Mouse (Mus musculus) lung, embryonic 14.5 days (tissue): Measurements from ENCODE around the gene Lypd6b. TPM values are rescaled to one million over a fixed set of nuclear protein-coding genes. Genes with fewer than 3 reads are reported as not detected.

Source experiments
- ATAC-seq: fragments of 200-750 bp; cut with Nextera tagmentation; 2 replicates; pipeline ENCODE4 v1.8.0; 2017; ENCODE audit warnings: mild to moderate bottlenecking, moderate TSS enrichment, moderate library complexity; ENCODE audit not compliant: insufficient read depth
- DNase-seq: peaks from one replicate; pipeline ENCODE4 v3.0.0-alpha.2; 2015
- H3K27ac ChIP-seq: fragments of 300-500 bp; sonication (generic); 2 replicates; pipeline ENCODE4 v1.5.1; 2014; ENCODE audit warnings: low read depth, mild to moderate bottlenecking, moderate library complexity
- H3K27me3 ChIP-seq: fragments of 300-500 bp; sonication (generic); 2 replicates; pipeline ENCODE4 v1.6.1; 2014; ENCODE audit warnings: low read length, control low read depth; ENCODE audit not compliant: insufficient read depth
- H3K36me3 ChIP-seq: fragments of 300-500 bp; sonication (generic); 2 replicates; pipeline ENCODE4 v1.6.1; 2014; ENCODE audit warnings: control low read depth; ENCODE audit not compliant: insufficient read depth
- H3K4me1 ChIP-seq: fragments of 300-500 bp; sonication (generic); 2 replicates; pipeline ENCODE4 v1.6.1; 2014; ENCODE audit warnings: antibody characterized with exemption, control low read depth; ENCODE audit not compliant: insufficient read depth
- H3K4me2 ChIP-seq: fragments of 300-500 bp; sonication (generic); 2 replicates; pipeline ENCODE4 v1.6.1; 2014; ENCODE audit warnings: mild to moderate bottlenecking
- H3K4me3 ChIP-seq: fragments of 300-500 bp; sonication (generic); 2 replicates; pipeline ENCODE4 v1.5.1; 2014; ENCODE audit warnings: low read depth, low read length
- H3K9ac ChIP-seq: fragments of 300-500 bp; sonication (generic); 2 replicates; pipeline ENCODE4 v1.6.1; 2014
- H3K9me3 ChIP-seq: fragments of 300-500 bp; sonication (generic); 2 replicates; pipeline ENCODE4 v1.6.1; 2016; ENCODE audit warnings: low read depth, low read length, control low read depth
- CTCF ChIP-seq: IDR thresholded peaks from 2 replicates; pipeline ENCODE4 v1.5.1; 2016; ENCODE audit warnings: antibody characterized with exemption, low read depth
- WGBS: fragments of 180-500 bp; shearing (Covaris S2); extraction: QIAGEN DNeasy Blood & Tissue Kit; methylation state at CpG from one replicate; pipeline ENCODE4 v1.1.7; 2014; 5-methylcytosine and 5-hydroxymethylcytosine counted together
- polyA plus RNA-seq: library from polyadenylated mRNA; unstranded; fragments of >200 nt; fragmentation: Nextera tagmentation; extraction: Ambion mirVana; gene quantifications from 2 replicates; pipeline ENCODE4 v1.2.1, GENCODE M21; 2014

Lypd6b gene
- polyA plus RNA-seq, 1 experiment from 2014 or later = 1.2 TPM

DNA sequence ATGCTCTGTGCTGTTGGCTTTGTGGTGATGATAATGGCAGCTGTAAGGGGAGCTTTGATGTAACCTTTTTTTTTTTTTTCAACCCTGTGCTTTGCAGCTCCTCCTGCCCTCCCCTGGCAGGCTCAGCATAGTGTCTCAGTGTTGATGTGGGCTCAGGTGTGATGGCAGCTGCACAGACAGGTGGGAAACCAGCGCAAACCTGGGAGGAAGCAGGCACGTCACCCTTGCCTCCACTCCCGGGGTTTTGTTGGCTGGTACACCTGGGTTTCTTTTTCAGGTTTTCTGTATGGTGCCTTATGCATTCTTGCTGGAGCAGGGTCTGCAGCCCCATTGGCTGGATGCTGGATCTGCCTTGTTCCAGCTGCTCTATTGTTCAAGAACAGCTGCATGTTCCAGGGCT is 29.7 kb downstream of the Lypd6b start:
- no peak for TF ChIP-seq CTCF
- WGBS = 90% methylated on average over 3 of the region's 3 CpGs
- DNase-seq = no peak

DNA sequence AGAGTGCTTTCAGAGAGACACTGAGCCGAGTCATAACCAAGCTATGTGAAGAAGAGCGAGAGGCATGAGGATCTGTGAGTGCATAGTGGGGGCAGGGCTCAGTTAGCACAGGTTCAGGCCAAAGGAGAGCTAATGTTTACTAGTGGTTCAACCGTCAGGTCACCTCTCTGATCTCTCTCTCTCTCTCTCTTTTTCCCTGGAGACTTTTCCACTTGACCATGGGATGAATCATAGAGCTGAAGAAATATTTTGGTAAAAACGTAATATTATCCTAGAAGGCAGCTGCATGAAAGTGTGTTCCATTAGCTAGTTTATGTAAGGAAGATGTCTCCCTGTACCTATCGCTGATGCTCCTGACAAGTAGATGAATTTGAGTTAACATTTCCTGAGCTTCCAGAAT is 30.6 kb downstream of the Lypd6b start:
- no peak overlapping the region for H3K27ac ChIP-seq
- WGBS = 62% methylated on average over 5 of the region's 5 CpGs
- H3K9ac ChIP-seq = no peak overlapping the region
- no peak for DNase-seq
- no peaks in the 10 kb centered on the region for H3K36me3 ChIP-seq
- no peaks in the 10 kb centered on the region for H3K9me3 ChIP-seq
- no peak overlapping the region for H3K4me2 ChIP-seq
- TF ChIP-seq CTCF = no peak
- no peaks in the 10 kb centered on the region for H3K27me3 ChIP-seq
- no peak for ATAC-seq
- no peak overlapping the region for H3K4me3 ChIP-seq
- H3K4me1 ChIP-seq = no peaks in the 10 kb centered on the region

More for the DNA sequence above, 29.7 kb downstream of the Lypd6b start:
- ATAC-seq = no peak
- no peaks in the 10 kb centered on the region for H3K27me3 ChIP-seq
- H3K27ac ChIP-seq = no peak overlapping the region
- no peak overlapping the region for H3K9ac ChIP-seq
- H3K4me1 ChIP-seq = peaks cover 3% of the 10 kb centered on the region
- H3K36me3 ChIP-seq = no peaks in the 10 kb centered on the region
- no peak overlapping the region for H3K4me3 ChIP-seq
- H3K4me2 ChIP-seq = no peak overlapping the region
- H3K9me3 ChIP-seq = no peaks in the 10 kb centered on the region

DNA sequence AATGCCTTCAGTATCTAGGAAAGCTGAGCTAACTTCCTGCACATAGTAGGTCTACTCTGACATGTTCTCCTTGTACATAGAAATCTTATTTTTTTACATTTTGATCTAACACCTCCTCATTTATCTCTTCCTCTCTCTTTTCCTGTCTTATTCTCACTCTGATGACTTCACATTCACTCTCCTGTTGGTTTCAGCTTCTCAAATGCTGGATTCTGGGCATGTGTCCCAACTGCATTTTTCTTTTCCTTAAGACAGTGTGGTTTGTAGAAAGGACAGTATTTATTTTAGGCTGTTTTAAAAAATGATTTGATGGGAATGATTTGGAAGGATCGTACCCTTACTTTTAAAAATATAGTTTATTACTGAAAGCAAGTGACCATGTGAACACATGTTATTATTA is 34.8 kb downstream of the Lypd6b start:
- no peak for TF ChIP-seq CTCF
- Histone ChIP-seq H3K4me1 (no peaks in the 10 kb centered on the region), H3K9ac (no peak overlapping the region), H3K4me2 (no peak overlapping the region), H3K4me3 (no peak overlapping the region), H3K36me3 (no peaks in the 10 kb centered on the region), H3K27ac (no peak overlapping the region), H3K27me3 (no peaks in the 10 kb centered on the region), H3K9me3 (no peaks in the 10 kb centered on the region)
- 43% methylated on average over 1 of the region's 1 CpGs for WGBS
- peak; percentile 61 for DNase-seq
- ATAC-seq = no peak

DNA sequence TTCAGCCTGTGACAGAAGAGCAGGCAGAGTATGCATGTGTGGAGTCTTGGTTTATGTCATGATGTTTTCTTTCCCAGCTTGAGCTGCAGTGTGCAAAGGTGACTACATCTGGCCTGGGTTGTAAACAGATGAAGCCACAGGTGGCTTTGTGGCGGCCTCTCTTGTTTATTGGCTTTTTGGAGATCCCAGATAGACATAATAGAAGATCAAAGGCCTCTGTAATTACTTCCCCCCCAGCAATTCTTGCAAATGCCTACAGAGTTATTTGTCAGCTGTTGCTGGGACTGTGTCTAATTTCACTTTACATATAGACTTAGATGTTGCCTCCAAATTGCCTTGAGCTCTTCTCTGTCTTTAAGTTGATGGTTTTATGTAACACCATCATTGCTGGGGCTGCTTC is 38.1 kb downstream of the Lypd6b start:
- DNase-seq (no peak), ATAC-seq (no peak)
- no peaks in the 10 kb centered on the region for H3K9me3 ChIP-seq
- 23% methylated on average over 1 of the region's 1 CpGs for WGBS
- no peak overlapping the region for H3K4me2 ChIP-seq
- no peaks in the 10 kb centered on the region for H3K36me3 ChIP-seq
- no peak for TF ChIP-seq CTCF
- H3K27me3 ChIP-seq = no peaks in the 10 kb centered on the region
- H3K4me3 ChIP-seq = no peak overlapping the region
- no peak overlapping the region for H3K9ac ChIP-seq
- no peak overlapping the region for H3K27ac ChIP-seq
- no peaks in the 10 kb centered on the region for H3K4me1 ChIP-seq

DNA sequence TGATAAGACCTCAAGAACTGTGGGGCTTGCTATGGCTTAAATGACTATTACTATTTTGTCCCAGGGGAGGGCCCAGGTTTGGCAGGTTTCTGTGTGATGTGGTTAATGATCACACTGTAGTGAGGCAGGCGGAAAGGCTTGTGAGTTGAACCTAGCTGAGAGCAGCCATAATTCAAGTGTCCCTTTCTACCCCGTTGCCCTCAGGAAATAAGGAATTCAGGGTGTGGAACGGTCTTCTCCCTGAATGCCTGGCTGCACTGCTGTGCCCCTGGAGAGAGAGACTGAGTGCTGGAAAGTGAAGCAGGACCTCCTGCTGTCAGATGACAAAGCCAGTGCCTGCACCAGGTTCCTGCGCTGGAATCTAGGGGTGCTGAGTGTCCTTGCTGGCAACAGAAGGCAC is 40.3 kb downstream of the Lypd6b start:
- no peak overlapping the region for H3K4me3 ChIP-seq
- no peak overlapping the region for H3K27ac ChIP-seq
- 45% methylated on average over 4 of the region's 4 CpGs for WGBS
- peak; percentile 21; the same call in 1 of the 2 replicates for ATAC-seq
- TF ChIP-seq CTCF = no peak
- H3K9me3 ChIP-seq = no peaks in the 10 kb centered on the region
- no peak for DNase-seq
- H3K4me2 ChIP-seq = no peak overlapping the region
- H3K9ac ChIP-seq = no peak overlapping the region
- no peaks in the 10 kb centered on the region for H3K4me1 ChIP-seq
- H3K27me3 ChIP-seq = no peaks in the 10 kb centered on the region
- H3K36me3 ChIP-seq = no peaks in the 10 kb centered on the region

DNA sequence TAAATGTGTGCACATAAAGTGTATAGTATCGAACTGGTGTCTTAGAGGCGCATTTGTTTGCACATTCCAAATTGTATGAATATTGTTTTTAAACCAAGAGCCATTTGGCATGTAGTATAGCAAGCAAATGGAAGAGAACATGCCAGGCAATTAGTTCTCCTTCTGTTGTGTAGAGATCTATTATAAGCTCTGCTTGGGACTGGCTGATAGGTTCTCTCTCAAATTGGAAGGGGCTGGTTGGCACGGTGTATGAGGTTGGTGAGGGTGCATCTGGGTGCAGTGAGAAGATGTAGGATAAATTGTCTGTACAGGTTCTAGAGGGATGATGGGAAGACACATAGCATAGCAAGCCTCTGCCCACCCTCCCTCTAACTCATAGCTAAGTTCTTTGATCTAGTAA is 42.9 kb downstream of the Lypd6b start:
- no peak overlapping the region for H3K9ac ChIP-seq
- no peak overlapping the region for H3K4me2 ChIP-seq
- no peak for TF ChIP-seq CTCF
- WGBS = 87% methylated on average over 3 of the region's 3 CpGs
- ATAC-seq (no peak), DNase-seq (no peak)
- H3K4me1 ChIP-seq = no peaks in the 10 kb centered on the region
- no peaks in the 10 kb centered on the region for H3K27me3 ChIP-seq
- H3K36me3 ChIP-seq = no peaks in the 10 kb centered on the region
- H3K9me3 ChIP-seq = no peaks in the 10 kb centered on the region
- H3K4me3 ChIP-seq = no peak overlapping the region
- H3K27ac ChIP-seq = no peak overlapping the region

DNA sequence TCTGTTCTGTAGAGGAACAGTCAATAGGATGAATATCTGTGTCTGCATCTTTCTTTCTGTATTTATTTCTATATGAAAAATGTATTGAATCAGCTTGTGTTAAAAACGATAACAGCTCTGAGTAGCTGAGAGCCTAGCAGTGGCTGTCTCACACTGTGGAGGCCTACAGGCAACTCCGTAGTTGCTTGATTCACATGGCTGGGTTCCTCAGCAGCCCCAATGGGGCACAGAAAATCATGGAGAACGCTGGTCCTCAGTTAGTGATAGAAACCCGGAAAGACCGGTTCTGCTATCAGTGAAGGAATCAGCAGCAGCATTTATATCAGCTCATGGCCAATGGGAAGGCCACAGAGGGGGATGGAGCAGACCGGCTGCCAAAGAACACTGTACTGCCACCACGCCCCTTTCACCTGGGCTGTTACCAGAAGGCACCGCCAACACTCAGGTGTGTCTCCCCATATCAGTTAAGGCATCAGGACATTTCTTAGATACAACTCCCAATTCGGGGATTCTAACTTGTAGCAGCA is 44.9 kb downstream of the Lypd6b start:
- H3K27ac ChIP-seq = no peak overlapping the region

DNA sequence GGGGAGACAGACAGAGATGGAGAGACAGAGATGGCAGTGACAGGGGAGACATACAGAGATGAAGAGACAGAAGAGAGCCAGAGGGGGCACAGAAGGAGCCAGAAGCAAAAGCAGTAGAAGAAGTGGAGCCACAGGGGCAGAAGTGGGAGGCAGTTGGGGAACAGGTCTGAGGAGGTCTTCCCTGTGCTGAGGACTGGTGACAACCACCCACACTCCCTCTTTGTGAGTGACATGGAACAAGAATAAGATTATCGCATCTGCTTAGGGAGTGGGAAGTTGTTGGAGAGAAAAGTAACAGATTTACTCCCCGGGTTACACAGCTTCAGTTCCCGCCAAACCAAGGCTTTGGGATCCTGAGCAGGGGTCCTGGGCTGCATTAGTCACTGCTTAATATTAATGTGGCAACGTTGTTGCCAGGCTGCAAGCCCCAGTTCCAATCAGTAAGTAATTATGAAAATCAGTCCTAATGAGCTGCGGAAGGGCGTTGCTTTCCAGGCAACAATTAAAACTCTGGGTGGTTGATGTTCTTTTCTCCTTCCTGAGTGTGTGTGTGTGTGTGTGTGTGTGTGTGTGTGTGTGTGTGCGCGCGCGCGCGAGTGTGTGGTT is 50.1 kb downstream of the Lypd6b start:
- H3K27ac ChIP-seq = no peak overlapping the region
- H3K36me3 ChIP-seq = no peaks in the 10 kb centered on the region
- ATAC-seq = no peak
- WGBS = 73% methylated on average over 12 of the region's 12 CpGs
- H3K4me1 ChIP-seq = no peaks in the 10 kb centered on the region
- no peak for TF ChIP-seq CTCF
- H3K9ac ChIP-seq = no peak overlapping the region
- H3K4me2 ChIP-seq = no peak overlapping the region
- H3K27me3 ChIP-seq = no peaks in the 10 kb centered on the region
- DNase-seq = no peak
- H3K4me3 ChIP-seq = no peak overlapping the region
- H3K9me3 ChIP-seq = no peaks in the 10 kb centered on the region

More for the DNA sequence above, 44.9 kb downstream of the Lypd6b start:
- no peak overlapping the region for H3K4me3 ChIP-seq
- ATAC-seq (peak; percentile 66; the same call in 1 of the 2 replicates), DNase-seq (peak; percentile 39)
- WGBS = 65% methylated on average over 9 of the region's 9 CpGs
- H3K9ac ChIP-seq = no peak overlapping the region
- no peak for TF ChIP-seq CTCF
- no peaks in the 10 kb centered on the region for H3K4me1 ChIP-seq
- H3K9me3 ChIP-seq = no peaks in the 10 kb centered on the region
- no peaks in the 10 kb centered on the region for H3K27me3 ChIP-seq
- H3K4me2 ChIP-seq = no peak overlapping the region
- no peaks in the 10 kb centered on the region for H3K36me3 ChIP-seq
